Mouse (Mus musculus): ENCODE results near the gene Dgat2.

- no peak for TF ChIP-seq CTCF (IDR thresholded peaks at IDR 0.05; ENCODE audit: borderline replicate concordance, extremely low read depth, insufficient read depth, insufficient read length)
- TF ChIP-seq POLR2A (IDR thresholded peaks at IDR 0.05; ENCODE audit: borderline replicate concordance, extremely low read depth, insufficient read depth, insufficient read length, poor library complexity, severe bottlenecking) = no peak
Observed at GRCm38 (mm10) chr7:99149017-99149416, 33.5 kb downstream of the Dgat2 start.

Measured in brain, embryonic 14.5 days (tissue).